Mouse (Mus musculus) cerebellum, postnatal 4 days (tissue): ENCODE data around the gene Hfe2.

ENCODE experiments used
- DNase-seq, 2 experiments: peaks; one replicate each; pipeline ENCODE4 v3.0.0; 2022; ENCODE audit warnings: low spot score in 2 of 2, mixed read lengths in 1 of 2

Hfe2 gene

GRCm38 (mm10) chr3:96573611-96574511, 48.9 kb downstream of the Hfe2 start:
- DNase-seq: no peak

GRCm38 (mm10) chr3:96575272-96575984, 50.5 kb downstream of the Hfe2 start:
- DNase-seq: no peak

- no peak for DNase-seq
Measured at GRCm38 (mm10) chr3:96576005-96576658, 51.2 kb downstream of the Hfe2 start.

DNA sequence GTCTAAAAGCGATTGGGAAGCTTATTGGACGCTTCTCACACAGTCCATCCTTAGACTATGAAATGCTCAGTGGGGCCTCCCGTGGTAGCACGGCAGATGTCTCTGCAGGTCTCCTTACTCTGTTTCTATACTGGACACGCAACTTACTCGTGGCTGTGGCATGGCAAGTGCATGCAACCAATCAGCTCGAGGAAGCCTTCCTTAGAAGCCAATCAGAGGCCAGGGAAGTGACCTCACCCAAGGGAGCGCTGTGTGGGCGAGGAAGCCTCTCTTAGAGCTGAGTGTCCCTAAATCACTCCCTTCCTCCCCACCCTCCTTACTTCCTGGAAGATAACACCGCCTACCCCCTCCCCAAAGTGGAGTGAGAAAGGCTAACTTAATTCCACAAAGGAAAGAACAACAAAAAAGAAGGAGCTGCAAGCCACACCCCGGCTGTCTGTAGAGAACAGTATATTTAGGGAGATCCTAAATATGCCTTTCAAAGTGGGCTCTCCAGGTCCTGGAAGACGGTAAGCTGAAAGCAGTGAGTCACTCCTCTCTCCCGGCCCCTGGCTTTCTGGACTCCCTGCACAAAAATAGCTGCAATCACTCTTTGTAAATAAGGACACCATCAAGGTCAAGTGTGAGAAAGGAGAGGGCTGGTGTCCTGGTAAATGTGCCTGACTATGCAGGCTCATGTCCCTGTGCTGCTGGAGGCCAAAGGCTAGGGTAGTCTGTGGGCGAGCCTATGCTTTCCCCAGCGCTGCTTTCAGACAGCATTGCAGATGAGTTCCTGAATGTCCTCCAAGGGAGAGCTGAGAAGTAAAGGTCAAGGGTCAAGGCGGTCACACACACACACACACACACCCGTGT, 51.9 kb downstream of the Hfe2 start, which contains the start of gene Gm16253:
TSS of gene Gm16253 (plus strand) at position 295 of the 852 bp plus-strand sequence.
- peak; percentile 58 to 68 for DNase-seq

DNA sequence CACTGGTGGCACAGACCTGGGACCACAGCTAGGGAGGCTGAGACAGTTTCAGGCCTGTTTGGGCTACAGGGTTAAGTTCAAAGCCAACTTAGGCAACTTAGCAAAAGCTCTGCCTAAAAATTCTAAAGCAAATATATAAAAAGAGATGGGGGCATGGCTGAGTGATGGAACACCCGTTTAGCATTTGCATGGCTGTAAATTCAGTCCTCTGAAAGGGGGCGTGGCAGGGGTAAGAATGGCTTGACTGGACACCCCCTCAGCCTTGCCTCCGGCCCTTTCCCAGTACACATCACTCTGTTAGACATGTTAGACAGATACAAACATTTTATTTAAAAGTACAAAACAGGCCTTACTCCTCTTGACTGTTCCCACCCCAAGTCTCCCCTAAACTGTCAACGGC, 52.6 kb downstream of the Hfe2 start:
- no peak for DNase-seq
